Mouse (Mus musculus): ENCODE data around the gene Mtmr6.

DNA sequence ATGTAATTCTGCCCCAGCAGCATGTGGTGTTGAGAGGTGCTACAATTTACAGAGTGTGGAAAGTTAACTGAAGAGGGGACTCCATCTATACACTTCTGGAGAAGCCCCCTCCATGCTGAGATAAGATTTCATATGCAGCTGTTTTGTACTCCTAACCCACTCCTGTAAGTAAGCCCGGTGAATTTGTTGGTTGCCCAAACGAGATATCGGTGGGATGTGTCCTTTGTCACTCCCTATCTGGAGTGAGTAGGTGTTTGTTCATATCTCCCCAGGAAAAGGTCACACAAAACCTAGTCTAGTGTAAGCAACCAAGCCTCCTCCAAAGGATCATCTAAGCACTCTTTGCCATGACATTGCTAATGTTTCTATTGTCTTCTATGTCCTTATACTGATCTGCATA lies 11.6 kb upstream of the Mtmr6 start:
- no peak for TF ChIP-seq POLR2A (IDR thresholded peaks at IDR 0.05; ENCODE audit: insufficient read depth, low read depth, low read length)
- TF ChIP-seq CTCF (IDR thresholded peaks at IDR 0.05), result no peak
- no peak for TF ChIP-seq EP300 (IDR thresholded peaks at IDR 0.05; ENCODE audit: insufficient read depth, low read depth, low read length)
